Mouse (Mus musculus): ENCODE measurements around the gene Atp1b4. TPM values are rescaled to one million over a fixed set of nuclear protein-coding genes. Genes with fewer than 3 reads are reported as not detected.
"Not testable (repeated sequence)": the region's sequence is repeated elsewhere in the genome, so short reads cannot be mapped to it uniquely, and the experiment has no call there.

Gene Atp1b4
- polyA plus RNA-seq, 1 experiment from 2014 or later: not detected

DNA sequence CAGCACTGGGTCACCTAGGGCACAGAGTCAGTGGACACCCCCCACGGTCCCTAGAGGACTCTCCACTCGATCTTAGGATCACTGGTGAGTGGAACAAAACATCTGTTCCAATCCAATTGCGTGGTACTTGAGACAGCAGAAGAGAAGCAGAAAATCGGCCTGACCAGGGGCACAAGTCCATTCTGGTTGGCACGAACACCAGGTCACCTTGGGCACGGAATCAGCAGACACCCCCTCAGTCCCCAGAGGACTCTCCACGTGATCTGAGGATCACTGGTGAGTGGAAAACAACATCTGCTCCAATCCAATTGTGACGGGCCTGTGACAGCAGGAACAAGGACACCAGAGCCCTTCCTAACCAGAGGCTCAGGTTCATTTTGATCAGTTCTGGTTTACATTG, 46.0 kb downstream of the Atp1b4 start:
- WGBS: 72% methylated on average over 8 of the region's 8 CpGs
- Histone ChIP-seq H3K9me3 (replicated peaks; ENCODE audit: control insufficient read depth, low read length) (no peaks in the 10 kb centered on the region), H3K27me3 (ENCODE audit: control insufficient read depth, insufficient read depth, low read length) (no peaks in the 10 kb centered on the region), H3K4me3 (ENCODE audit: low read depth, low read length) (no peak overlapping the region), H3K9ac (replicated peaks; ENCODE audit: low read length) (no peak overlapping the region), H3K36me3 (replicated peaks; ENCODE audit: control insufficient read depth, insufficient read depth, low read depth, low read length) (no peaks in the 10 kb centered on the region), H3K4me1 (ENCODE audit: control insufficient read depth, insufficient read depth, low read length) (no peaks in the 10 kb centered on the region), H3K4me2 (ENCODE audit: low read depth, low read length) (no peak overlapping the region), H3K27ac (replicated peaks; ENCODE audit: low read depth, low read length) (no peak overlapping the region)
- DNase-seq (ENCODE audit: low spot score) (no peak), ATAC-seq (replicated peaks; ENCODE audit: insufficient number of reproducible peaks, low FRiP score, low TSS enrichment, low read depth) (no peak)

- H3K4me3 ChIP-seq (ENCODE audit: low read depth, low read length); H3K4me2 ChIP-seq (ENCODE audit: low read depth, low read length); H3K9ac ChIP-seq (replicated peaks; ENCODE audit: low read length); H3K9me3 ChIP-seq (replicated peaks; ENCODE audit: control insufficient read depth, low read length); DNase-seq (ENCODE audit: low spot score); ATAC-seq (replicated peaks; ENCODE audit: insufficient number of reproducible peaks, low FRiP score, low TSS enrichment, low read depth); H3K27ac ChIP-seq (replicated peaks; ENCODE audit: low read depth, low read length); H3K4me1 ChIP-seq (ENCODE audit: control insufficient read depth, insufficient read depth, low read length); H3K36me3 ChIP-seq (replicated peaks; ENCODE audit: control insufficient read depth, insufficient read depth, low read depth, low read length); H3K27me3 ChIP-seq (ENCODE audit: control insufficient read depth, insufficient read depth, low read length): not testable (repeated sequence)
- WGBS: 63% methylated on average over 1 of the region's 1 CpGs
Observed at GRCm38 (mm10) chrX:38364621-38365020, 48.6 kb downstream of the Atp1b4 start.

- not testable (repeated sequence) for DNase-seq (ENCODE audit: low spot score); ATAC-seq (replicated peaks; ENCODE audit: insufficient number of reproducible peaks, low FRiP score, low TSS enrichment, low read depth); H3K4me3 ChIP-seq (ENCODE audit: low read depth, low read length); H3K9ac ChIP-seq (replicated peaks; ENCODE audit: low read length); H3K27ac ChIP-seq (replicated peaks; ENCODE audit: low read depth, low read length); H3K9me3 ChIP-seq (replicated peaks; ENCODE audit: control insufficient read depth, low read length); H3K4me1 ChIP-seq (ENCODE audit: control insufficient read depth, insufficient read depth, low read length); H3K36me3 ChIP-seq (replicated peaks; ENCODE audit: control insufficient read depth, insufficient read depth, low read depth, low read length); H3K27me3 ChIP-seq (ENCODE audit: control insufficient read depth, insufficient read depth, low read length); H3K4me2 ChIP-seq (ENCODE audit: low read depth, low read length)
- 96% methylated on average over 1 of the region's 1 CpGs for WGBS
Observed at GRCm38 (mm10) chrX:38373169-38373568, 57.2 kb downstream of the Atp1b4 start.

Other genes starting within 250 kb of the Atp1b4 start
- not detected in 2 replicates for gene Rhox10, start 249.7 kb upstream of the Atp1b4 start, polyA plus RNA-seq (2014; fragmentation: Nextera tagmentation; extraction: Ambion mirVana)
- not detected in 2 replicates for gene Rhox11, start 231.0 kb upstream of the Atp1b4 start, polyA plus RNA-seq (2014; fragmentation: Nextera tagmentation; extraction: Ambion mirVana)
- not detected in 2 replicates for gene Rhox12, start 205.3 kb upstream of the Atp1b4 start, polyA plus RNA-seq (2014; fragmentation: Nextera tagmentation; extraction: Ambion mirVana)
- not detected in 2 replicates for gene Rhox13, start 195.0 kb upstream of the Atp1b4 start, polyA plus RNA-seq (2014; fragmentation: Nextera tagmentation; extraction: Ambion mirVana)
- 7.3 and 9.1 TPM in 2 replicates for gene Zbtb33, start 126.4 kb upstream of the Atp1b4 start, polyA plus RNA-seq (2014; fragmentation: Nextera tagmentation; extraction: Ambion mirVana)
- gene Tmem255a, start 63.7 kb upstream of the Atp1b4 start, polyA plus RNA-seq (2014; fragmentation: Nextera tagmentation; extraction: Ambion mirVana): 29.8 and 33.0 TPM in 2 replicates
- 107 and 115 TPM in 2 replicates for gene Lamp2, start 140.3 kb downstream of the Atp1b4 start, polyA plus RNA-seq (2014; fragmentation: Nextera tagmentation; extraction: Ambion mirVana)